Mouse (Mus musculus) cerebellum, adult 2 months (tissue): ENCODE measurements around the gene Gjd3.

Experiments used
- CTCF ChIP-seq: fragments of 200-500 bp; IDR thresholded peaks from 2 replicates; pipeline ENCODE4 v1.5.1; 2011; ENCODE audit warnings: low read depth, mild to moderate bottlenecking, control low read depth, low read length, moderate library complexity, borderline replicate concordance; ENCODE audit not compliant: insufficient read depth
- POLR2A ChIP-seq: fragments of 200-500 bp; IDR thresholded peaks from 2 replicates; pipeline ENCODE4 v1.6.1; 2011; ENCODE audit warnings: low read length, control low read depth, borderline replicate concordance; ENCODE audit not compliant: insufficient read depth

GRCm38 (mm10) chr11:98954801-98955706, 27.8 kb downstream of the Gjd3 start:
- TF ChIP-seq POLR2A (no peak), CTCF (no peak)
